Mouse (Mus musculus) frontal cortex, postnatal 14 days (tissue): Measurements from ENCODE around the gene Tiam1.
"Not testable (repeated sequence)": the region's sequence is repeated elsewhere in the genome, so short reads cannot be mapped to it uniquely, and the experiment has no call there.

Experiments used
- DNase-seq, 2 experiments: peaks; one replicate each; pipeline ENCODE4 v3.0.0; 2022; ENCODE audit warnings: low spot score in 2 of 2

The Tiam1 gene

DNA sequence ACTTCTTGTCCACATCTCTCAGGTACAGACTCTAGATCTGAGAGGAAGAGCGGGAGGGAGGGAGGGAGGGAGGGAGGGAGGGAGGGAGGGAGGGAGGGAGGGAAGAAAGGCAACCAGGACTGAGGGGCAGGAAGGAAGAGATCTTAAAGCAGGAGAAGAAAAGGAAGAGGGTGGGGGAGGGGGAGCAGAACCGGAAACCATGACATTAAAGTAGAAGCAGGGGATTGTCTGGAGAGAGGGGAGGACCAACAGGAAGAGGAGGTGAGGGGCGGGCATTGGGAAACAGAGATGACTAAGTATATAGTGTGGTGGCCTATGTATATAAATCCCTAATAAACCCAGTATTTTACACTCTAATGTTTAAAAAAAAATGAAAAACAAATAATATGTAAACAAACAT lies 34.1 kb downstream of the Tiam1 start:
- no peak for DNase-seq

DNA sequence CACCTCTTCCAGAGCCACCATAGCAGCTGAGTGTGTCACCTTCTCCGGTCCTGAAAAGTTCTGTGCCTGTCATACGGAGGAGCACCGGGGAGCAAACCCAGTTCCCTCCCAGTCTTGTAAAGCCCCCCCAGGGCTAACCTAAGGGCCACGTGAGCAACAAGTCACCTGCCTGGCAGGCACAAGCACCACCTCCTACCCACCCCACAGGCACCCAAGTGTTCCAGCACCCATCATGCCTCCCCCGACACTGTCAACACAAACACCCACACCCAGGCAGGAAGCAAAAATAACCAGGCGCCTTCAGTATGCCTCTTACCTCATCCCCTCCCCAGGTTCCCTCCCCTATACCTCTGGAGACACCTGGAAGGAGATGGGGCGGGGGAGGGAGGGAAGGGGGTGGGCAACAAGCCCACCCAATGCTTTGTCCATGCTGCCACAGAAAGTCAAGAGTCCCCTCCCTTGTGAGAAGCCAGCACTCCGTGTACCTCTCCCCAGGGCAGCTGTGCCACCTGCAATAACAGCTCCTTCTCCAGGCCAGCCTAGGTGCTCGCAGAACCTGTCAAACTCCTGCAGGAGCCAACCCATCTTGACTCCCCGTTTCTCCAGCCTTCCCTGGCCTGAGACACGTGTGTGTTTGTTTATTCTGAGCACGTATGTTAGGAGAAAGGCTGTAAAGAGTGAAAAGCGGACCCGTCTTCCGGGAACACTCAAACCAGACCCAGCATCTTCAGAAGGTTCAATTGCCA lies 38.7 kb downstream of the Tiam1 start:
- peak; percentile 33 to 67 for DNase-seq

DNA sequence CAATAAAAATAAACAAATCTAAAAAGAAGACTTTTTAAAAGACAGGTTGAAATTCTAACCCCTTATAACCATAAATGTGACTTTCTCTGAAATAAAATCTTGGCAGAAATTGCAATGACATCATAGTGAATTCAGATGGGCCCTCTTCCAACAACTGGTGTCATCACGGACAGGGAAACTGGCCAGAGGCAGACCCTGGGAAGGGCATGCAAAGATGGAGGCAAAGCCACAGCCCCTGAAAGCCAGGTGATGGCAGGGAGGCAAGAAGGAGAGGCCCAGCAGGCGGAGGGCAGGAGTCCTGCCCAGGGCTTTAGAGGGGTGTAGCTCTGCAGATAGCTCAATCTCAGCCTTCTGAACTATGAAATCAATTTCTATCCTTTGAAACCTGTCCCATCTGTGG lies 39.8 kb downstream of the Tiam1 start:
- DNase-seq, result no peak

DNA sequence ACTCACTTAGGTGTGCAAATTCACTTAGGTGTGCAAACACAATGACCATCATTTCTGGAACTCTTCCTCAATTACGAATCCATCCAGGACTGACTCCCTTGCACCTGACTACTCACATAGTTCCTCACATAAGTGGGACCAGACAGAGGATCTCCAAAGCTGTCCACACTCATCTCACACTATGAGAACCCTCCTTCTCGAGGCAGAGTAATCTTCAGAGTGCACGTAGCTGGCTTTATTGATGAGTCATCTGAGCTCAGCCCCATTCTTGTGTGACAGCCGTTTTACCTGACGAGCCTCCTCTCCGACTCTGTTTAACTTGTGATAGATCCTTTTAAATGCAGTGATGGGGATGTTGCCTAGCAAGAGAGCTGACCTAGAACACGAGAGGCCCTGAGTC lies 41.0 kb downstream of the Tiam1 start:
- no peak for DNase-seq

DNA sequence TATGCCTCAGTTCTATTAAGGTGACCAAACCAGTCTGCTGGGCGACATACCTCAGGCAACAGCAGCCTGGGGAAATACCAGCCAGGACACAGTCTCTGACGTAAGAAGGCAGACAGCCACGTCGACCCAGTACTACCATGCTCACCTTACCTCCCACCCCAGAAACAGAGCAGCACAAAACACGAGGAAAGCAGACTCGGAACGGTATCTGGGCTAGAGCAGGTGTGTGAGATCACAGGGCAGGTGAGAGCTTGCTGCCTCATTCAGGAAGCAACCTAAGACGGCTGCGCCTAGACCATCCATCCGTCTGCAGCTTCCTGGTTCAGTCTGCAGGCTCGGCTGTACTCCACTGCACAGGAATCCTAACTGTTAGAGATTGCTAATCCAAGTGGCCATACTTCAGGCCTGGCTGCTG lies 45.4 kb downstream of the Tiam1 start:
- DNase-seq, result no peak

DNA sequence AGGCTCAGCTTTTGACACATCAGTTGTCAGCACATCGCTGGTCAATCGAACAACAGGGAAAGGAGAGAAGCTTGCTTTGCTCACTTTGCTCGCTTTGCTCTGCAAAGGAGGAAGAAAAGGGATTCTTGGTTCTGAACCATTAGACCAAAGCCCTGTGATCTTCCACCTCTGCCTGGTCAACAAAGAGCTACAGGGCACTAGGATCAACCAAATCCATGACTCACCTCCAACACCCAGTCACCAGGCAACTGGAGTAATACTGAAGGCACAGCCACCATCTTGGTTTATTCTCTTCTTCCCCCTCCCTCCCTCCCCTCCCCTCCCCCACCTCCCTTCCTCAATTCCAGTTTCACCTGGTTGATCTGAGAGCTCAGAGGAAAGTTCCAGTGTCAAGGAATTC lies 45.8 kb downstream of the Tiam1 start:
- no peak for DNase-seq

DNA sequence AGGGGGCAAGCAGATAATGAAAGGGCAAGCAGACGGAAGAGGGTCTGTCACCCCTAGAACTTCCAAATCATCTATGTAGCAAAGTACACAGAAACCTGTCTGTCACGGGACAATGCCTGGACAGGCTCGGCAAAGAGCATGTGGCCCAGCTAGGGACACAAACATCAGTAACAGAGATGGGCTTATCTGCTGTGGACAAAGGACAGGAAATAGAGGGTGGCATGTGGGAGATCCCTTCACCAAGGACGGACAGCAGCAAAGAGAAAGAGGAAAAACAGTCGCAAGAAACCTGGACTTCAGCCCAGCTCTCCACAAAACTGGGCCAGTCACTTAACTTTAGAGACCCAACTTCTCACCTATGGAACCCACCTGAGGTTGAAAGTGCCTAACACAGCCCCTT lies 47.6 kb downstream of the Tiam1 start:
- DNase-seq, result no peak

DNA sequence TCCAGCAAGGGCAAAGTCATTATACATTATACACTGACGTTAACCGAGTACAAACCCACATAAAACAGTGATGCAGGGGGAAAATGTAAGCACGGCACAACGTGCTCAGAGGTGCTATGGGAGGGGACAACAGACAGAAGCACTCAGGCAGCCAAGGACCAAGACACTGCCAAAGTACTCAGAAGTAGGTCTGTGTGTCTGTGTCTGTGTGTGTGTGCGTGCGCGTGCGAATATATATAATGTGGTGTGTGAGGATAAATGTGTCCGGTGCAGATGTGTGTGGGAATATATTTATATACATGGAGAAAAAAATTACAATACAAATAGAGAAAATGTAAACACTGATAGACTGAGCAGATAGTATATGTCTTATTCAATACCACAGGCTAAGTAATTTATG lies 50.6 kb downstream of the Tiam1 start:
- DNase-seq, result no peak

DNA sequence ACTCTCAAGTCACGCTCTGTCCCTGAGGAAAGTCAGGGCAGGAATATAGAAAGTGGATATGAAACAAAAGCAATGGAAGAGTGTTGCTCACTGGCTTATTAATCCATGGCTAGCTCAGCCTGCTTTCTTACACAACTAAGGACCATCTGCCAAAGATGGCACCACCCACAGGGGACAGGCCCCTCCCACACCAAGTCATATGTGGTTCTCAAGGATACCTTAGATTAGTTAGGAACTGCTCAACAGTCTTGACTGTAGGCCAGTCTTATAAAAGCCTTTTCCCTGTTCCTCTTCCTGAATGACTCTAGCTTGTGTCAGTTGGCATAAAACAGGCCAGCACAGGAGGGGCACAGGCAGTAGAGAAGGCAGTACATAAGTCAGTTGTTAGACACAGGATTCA lies 51.7 kb downstream of the Tiam1 start:
- DNase-seq, result no peak

DNA sequence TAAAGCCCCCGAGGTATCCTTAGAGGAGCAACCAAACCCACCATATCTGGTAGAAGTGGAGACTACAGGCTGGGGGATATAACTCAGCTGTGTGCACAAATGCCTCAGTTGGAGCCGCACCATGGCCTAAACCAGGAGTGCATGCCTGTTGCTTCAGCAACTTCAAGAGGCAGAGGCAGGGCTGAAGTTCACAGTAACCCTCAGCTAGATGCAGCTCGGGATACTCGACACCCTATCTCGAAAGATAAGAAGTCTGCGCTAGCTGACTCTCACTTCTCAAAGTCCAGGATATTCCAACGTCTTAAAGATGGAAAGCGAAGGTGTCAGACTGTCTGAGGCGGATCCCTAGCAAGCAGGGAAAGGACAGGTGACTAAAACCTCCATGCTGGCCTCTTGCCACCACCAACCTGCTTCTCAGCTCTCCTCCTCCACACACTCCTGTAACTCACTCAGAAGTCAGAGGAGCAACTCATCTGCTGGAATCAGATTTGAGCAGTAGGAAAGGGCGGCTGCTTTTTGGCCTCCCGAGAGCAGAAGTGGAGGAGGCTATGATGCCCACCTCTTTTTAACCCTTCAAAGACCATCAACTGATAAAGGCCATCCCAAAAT lies 52.4 kb downstream of the Tiam1 start:
- no peak for DNase-seq

DNA sequence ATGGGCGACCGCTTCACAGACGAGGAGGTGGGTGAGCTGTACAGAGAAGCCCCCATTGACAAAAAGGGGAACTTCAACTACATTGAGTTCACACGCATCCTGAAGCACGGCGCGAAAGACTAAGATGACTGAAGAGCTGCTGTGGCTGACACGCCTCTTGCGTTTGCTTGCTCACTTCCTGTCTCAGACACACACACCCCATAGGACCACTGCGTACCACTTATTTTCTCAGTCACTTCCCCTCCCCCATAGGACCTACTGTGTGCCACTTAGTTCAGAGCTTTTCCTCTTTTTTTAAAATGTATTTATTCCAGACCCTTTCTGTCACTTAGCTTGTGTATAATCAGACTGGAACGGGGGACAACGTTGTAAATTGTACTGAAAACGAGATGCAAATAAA lies 53.2 kb downstream of the Tiam1 start:
- no peak for DNase-seq

DNA sequence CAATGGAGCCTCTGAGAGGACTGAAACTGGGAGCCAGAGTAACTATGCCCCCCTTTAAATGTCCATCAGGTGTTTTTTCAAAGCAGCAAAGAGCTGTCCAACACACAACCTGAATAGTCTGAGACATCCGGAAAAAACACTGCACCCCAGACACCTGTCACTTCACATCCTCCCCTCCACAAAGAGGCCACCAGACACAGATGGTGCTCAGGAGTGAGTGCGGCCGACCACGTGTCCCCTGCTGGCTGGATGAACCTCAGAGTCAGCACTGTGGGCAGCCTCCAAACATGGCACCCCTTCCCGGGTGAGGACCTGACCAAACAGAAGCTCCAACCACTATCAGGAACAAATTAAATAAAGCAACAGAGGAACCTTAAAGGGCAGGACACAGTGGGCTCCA lies 56.3 kb downstream of the Tiam1 start:
- no peak for DNase-seq

DNA sequence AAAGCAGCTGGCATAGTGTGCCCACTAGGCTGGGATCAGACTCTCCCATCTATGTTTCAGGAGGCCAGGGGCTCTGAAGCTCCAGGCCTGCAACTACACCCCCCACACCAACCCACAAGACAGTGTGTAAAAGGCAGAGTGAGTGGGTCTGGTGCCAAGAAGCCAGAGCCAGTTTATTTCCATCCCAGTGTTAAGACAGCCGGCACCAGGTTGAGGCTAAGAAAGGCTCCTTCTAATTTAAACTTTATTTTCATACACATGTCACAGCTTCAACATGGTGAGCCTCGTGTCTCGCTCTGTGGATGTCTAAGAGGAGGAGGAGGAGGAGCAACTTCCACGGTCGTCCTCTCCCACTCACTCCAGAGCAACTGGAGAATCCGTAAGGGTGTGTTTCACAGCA lies 57.5 kb downstream of the Tiam1 start:
- DNase-seq, result peak; percentile 48 to 73

DNA sequence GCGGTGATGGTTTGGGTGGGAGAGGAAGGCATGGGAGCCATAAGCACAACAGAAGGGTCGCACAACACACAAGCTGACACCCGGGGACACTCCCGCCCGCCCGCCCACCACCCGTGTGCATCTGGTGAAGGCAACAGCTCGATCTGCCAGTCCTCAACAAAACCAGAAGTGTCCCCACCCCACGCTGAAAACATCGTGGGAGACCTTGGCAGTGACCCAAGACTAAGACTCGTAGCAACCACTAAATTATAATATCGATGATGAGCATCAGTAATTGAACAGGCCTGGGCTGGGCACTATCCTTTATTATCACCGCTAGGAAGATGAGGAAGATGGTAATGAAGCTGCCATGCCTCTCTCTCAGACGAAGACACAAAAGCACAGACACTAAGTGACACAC lies 58.0 kb downstream of the Tiam1 start:
- DNase-seq, result no peak

DNA sequence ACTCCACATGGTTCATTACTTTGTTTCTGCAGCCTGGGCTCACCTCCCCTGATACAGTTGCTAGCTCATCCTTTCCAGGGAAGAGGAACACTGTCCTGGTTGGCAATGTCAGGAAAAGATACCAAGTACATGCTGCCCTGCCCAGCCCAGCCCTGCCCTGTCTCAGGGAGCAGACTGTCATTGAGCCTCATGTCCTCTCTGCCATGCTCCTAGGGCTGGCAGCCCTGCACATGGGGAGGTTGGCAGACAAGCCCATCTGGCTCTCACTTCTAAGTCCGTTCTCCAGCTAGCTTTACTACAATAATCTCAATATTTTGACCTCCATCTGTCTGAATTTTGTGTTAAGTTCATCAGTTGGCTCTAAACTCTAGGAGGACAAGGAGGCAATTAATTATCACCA lies 62.4 kb downstream of the Tiam1 start:
- DNase-seq, result no peak

DNA sequence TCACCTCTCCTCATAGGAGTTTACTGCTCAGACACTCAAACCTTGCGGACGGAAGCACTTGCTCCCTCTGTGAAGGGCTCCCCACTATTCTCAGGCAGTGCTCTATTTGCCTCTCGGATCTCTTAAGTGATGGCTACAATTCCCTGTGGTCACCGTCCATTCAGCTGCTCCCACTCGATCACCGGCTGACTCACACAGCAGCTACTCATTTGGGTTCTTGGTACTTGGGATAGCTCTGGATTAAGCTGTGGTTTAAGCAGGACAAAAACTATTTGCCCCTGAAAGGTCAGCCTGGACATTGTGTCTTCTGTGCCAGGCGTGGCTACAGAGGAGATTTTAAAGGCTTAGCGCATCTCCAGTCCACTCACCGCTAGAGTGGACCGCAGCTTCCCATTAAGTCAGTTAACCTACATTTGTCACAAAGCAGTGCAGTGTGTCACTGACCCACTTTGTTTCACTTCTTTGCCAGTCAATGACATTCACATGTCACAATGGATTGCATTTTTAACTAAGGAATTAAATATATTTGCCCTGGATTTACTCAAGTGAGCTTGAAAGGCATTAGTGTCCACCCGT lies 64.7 kb downstream of the Tiam1 start:
- no peak for DNase-seq

DNA sequence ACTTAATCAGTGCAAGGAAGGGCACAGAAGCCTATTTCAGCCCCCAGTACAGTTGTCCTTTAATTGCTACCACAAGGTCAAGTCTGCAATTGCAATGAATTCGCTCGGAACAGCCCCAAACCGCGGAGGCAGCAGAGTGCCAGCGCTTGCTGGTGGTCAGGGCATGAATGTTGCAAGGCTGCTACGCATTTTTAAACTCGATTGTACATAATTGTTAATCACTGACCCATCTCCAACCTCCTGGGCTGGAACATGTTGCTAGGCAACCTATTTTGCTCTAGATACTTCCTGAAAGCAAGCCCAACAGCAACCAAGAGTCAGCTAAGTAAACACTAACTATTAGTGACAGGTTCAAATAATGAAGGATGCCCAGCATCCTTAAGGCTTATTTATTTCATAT lies 70.1 kb downstream of the Tiam1 start:
- no peak for DNase-seq

DNA sequence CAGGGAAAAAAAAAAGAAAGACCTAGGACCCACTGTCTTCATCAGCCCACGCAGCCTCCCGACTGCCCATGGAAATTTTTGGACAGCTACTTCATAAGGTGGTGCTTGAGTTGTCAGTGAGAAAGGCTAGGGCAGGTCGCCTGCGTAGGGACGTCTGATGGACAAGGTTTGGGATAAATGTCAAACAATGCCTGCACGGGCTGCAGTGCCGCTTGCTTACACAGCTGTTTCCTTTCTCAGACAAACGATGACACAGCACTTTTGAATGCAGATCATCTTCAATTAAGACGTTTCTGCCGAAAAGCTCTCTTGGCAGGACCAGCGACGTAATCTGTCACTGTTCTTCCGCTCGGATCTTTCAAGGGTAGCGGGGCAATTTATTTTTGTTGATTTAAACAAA lies 70.9 kb downstream of the Tiam1 start:
- DNase-seq, result no peak

DNA sequence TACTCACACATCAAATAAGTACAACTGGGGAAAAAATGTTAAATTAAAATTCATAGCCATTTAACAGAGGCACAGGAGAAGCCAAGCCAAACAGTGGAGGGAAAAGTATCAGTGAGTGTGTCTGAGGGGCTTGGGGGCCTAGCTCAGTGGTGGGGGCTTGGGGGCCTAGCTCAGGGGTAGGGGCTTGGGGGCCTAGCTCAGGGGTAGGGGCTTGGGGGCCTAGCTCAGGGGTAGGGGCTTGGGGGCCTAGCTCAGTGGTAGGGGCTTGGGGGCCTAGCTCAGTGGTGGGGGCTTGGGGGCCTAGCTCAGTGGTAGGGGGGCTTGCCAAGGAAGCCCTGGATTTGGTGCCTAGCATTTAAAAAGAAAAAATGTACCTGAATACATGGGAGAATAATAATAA lies 72.4 kb downstream of the Tiam1 start:
- not testable (repeated sequence) for DNase-seq

DNA sequence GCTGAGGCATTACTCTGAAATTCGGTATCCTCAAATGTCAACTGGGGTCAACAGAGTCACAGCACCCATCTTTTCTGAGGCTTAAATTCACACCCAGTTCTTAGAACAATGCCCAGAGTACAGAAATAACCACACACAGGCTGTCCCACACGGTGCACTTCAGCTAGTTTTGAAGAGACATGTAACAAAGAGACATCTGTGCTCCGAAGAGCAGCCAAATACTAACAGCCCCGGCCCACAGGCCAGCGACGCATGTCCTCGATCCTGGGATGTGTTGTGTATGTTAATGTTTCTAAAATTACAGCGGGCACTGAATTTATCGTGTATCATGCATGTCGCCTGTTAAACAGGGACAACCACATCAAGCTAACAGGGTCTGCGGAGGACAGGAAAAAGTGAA lies 73.5 kb downstream of the Tiam1 start:
- no peak for DNase-seq

DNA sequence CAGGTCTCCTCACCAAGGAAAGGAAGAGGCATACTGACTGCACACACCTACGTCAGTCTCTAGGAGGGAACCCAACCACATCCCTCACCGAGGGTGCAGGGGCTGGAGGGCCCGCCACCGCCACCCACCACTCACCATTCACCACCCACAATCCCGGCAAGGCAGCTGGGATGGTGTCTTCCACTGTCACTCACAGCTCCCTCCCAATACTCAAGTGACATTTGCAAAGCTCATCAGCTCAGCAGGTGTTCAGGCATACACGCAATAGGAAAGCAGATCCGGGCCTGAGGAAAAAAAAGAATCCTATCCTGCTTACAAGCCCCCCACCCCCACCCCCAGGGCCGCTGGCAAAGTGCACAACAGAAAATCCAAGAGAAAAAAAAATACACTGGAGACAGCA lies 74.4 kb downstream of the Tiam1 start:
- DNase-seq, result no peak

DNA sequence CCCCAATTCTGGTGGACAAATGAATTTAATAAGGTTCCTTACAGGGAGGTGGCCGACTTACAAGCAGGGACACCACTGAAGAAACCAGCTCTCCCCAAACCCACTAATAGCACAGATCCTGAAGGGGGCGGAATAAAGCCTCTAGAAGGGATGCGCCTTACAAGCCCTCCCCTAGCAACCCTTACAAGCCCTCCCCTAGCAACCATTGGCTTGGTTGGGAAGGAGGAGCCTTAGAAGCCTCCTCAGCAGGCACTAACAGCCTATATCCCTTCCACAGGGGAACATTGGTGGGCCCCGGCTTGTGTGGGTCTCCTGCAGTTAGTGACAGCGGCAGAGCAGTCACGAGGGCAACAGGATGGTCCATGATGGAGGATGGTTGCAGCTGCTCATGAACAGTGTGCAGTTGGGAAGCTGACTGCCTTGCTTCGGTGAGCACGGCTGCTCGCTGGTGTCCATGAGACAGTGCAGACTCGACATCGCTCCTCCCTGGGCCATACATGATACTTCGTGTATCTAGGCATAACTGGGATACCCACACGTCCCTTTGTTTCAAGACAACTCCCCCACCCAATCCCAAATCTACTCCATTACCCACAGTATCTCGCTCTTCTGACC lies 90.6 kb downstream of the Tiam1 start:
- no peak for DNase-seq

DNA sequence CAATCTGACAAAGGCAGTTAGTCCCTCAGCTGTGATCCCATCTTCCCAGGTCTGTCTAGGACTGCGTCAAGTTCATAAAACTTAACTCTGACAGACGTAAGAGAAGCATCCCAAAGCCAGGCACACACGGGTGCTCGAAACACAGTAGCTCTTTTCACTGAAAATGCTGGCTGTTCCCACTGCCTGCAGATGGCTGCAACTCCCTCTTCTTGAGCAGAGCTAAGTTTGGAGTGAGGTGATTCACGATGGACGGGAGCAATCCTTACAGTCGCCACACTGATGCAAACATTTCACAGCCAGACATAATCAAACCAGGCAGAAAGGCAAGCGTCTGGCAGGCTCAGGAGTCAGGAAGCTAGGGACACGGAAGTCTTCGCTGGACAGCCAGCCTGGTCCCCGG lies 91.2 kb downstream of the Tiam1 start:
- DNase-seq, result no peak
